Mouse (Mus musculus) monocyte, adult 2 months (primary cell): ENCODE measurements at regions not wholly inside any gene's neighbourhood (a gene's known extent, or its start where the extent isn't known, plus 50 kb on each side); places are given as distances from the start of the nearest gene placed in this dataset.

Experiments used
- DNase-seq, 2 experiments: peaks; one replicate each; pipeline ENCODE4 v3.0.0; 2022; ENCODE audit warnings: low spot score in 2 of 2, low read depth in 1 of 2

- DNase-seq = no peak
These were observed 518.4 kb upstream of the Id2 start for GRCm38 (mm10) chr12:25615377-25615776.

- no peak for DNase-seq
These were observed 516.5 kb upstream of the Id2 start for GRCm38 (mm10) chr12:25613473-25613872.

GRCm38 (mm10) chr12:25609045-25609444 is 512.1 kb upstream of the Id2 start:
- DNase-seq = no peak

GRCm38 (mm10) chr12:25605396-25605795 is 508.5 kb upstream of the Id2 start:
- no peak for DNase-seq

GRCm38 (mm10) chr12:25590262-25590661 is 493.3 kb upstream of the Id2 start:
- no peak for DNase-seq

GRCm38 (mm10) chr12:25585746-25586145 is 488.8 kb upstream of the Id2 start:
- no peak for DNase-seq

GRCm38 (mm10) chr12:25579407-25579806 is 482.5 kb upstream of the Id2 start:
- DNase-seq = no peak

GRCm38 (mm10) chr12:25565131-25565530 is 468.2 kb upstream of the Id2 start:
- DNase-seq = no peak

- DNase-seq = no peak
These were observed 462.7 kb upstream of the Id2 start for GRCm38 (mm10) chr12:25559601-25560000.

- no peak for DNase-seq
These were observed 456.7 kb upstream of the Id2 start for GRCm38 (mm10) chr12:25553656-25554055.

- no peak for DNase-seq
These were observed 452.8 kb upstream of the Id2 start for GRCm38 (mm10) chr12:25549735-25550134.

- no peak for DNase-seq
These were observed 447.3 kb upstream of the Id2 start for GRCm38 (mm10) chr12:25544253-25544652.

- DNase-seq = no peak
These were observed 437.6 kb upstream of the Id2 start for GRCm38 (mm10) chr12:25534620-25534950.

GRCm38 (mm10) chr12:25533709-25534619 is 437.0 kb upstream of the Id2 start:
- no peak for DNase-seq

- no peak for DNase-seq
These were observed 433.5 kb upstream of the Id2 start for GRCm38 (mm10) chr12:25530483-25530882.

- DNase-seq = no peak
These were observed 432.6 kb upstream of the Id2 start for GRCm38 (mm10) chr12:25529537-25529936.

GRCm38 (mm10) chr12:25526639-25527038 is 429.7 kb upstream of the Id2 start:
- DNase-seq = no peak

GRCm38 (mm10) chr12:25516738-25517137 is 419.8 kb upstream of the Id2 start:
- DNase-seq = peak; percentile 10 to 34

- no peak for DNase-seq
These were observed 416.7 kb upstream of the Id2 start for GRCm38 (mm10) chr12:25513679-25514078.

- no peak for DNase-seq
These were observed 412.7 kb upstream of the Id2 start for GRCm38 (mm10) chr12:25509666-25510065.

- DNase-seq = no peak
These were observed 396.3 kb upstream of the Id2 start for GRCm38 (mm10) chr12:25493233-25493632.

- DNase-seq = peak in 1 of 2 experiments; percentile 6
These were observed 395.7 kb upstream of the Id2 start for GRCm38 (mm10) chr12:25492483-25493190.
